Mouse (Mus musculus): Measurements from ENCODE around the gene Hes2.

The Hes2 gene

GRCm38 (mm10) chr4:152185510-152186204, 27.0 kb downstream of the Hes2 start:
- DNase-seq (ENCODE audit: extremely low read depth, low read depth, low spot score) = no peak

- no peak for DNase-seq (ENCODE audit: extremely low read depth, low read depth, low spot score)
Observed at GRCm38 (mm10) chr4:152186205-152187082, 27.8 kb downstream of the Hes2 start.

- DNase-seq (ENCODE audit: extremely low read depth, low read depth, low spot score) = no peak
Observed at GRCm38 (mm10) chr4:152187142-152187541, 28.5 kb downstream of the Hes2 start.

GRCm38 (mm10) chr4:152188651-152189050, 30.0 kb downstream of the Hes2 start:
- no peak for DNase-seq (ENCODE audit: extremely low read depth, low read depth, low spot score)

- no peak for DNase-seq (ENCODE audit: extremely low read depth, low read depth, low spot score)
Observed at GRCm38 (mm10) chr4:152189071-152189470, 30.4 kb downstream of the Hes2 start.

GRCm38 (mm10) chr4:152189691-152190090, 31.0 kb downstream of the Hes2 start:
- no peak for DNase-seq (ENCODE audit: extremely low read depth, low read depth, low spot score)

- no peak for DNase-seq (ENCODE audit: extremely low read depth, low read depth, low spot score)
Observed at GRCm38 (mm10) chr4:152190096-152190653, 31.5 kb downstream of the Hes2 start.

GRCm38 (mm10) chr4:152190701-152191100, 32.0 kb downstream of the Hes2 start:
- DNase-seq (ENCODE audit: extremely low read depth, low read depth, low spot score) = no peak

- no peak for DNase-seq (ENCODE audit: extremely low read depth, low read depth, low spot score)
Observed at GRCm38 (mm10) chr4:152192569-152192968, 33.9 kb downstream of the Hes2 start.

GRCm38 (mm10) chr4:152194476-152195175, 36.0 kb downstream of the Hes2 start:
- no peak for DNase-seq (ENCODE audit: extremely low read depth, low read depth, low spot score)

GRCm38 (mm10) chr4:152196276-152196675, 37.6 kb downstream of the Hes2 start:
- DNase-seq (ENCODE audit: extremely low read depth, low read depth, low spot score) = no peak

- DNase-seq (ENCODE audit: extremely low read depth, low read depth, low spot score) = no peak
Observed at GRCm38 (mm10) chr4:152197545-152197944, 38.9 kb downstream of the Hes2 start.

GRCm38 (mm10) chr4:152199617-152200016, 41.0 kb downstream of the Hes2 start:
- no peak for DNase-seq (ENCODE audit: extremely low read depth, low read depth, low spot score)

GRCm38 (mm10) chr4:152201492-152201891, 42.8 kb downstream of the Hes2 start:
- no peak for DNase-seq (ENCODE audit: extremely low read depth, low read depth, low spot score)

GRCm38 (mm10) chr4:152202418-152202817, 43.8 kb downstream of the Hes2 start:
- no peak for DNase-seq (ENCODE audit: extremely low read depth, low read depth, low spot score)

- DNase-seq (ENCODE audit: extremely low read depth, low read depth, low spot score) = no peak
Observed at GRCm38 (mm10) chr4:152202905-152203304, 44.2 kb downstream of the Hes2 start.

GRCm38 (mm10) chr4:152204663-152205062, 46.0 kb downstream of the Hes2 start:
- DNase-seq (ENCODE audit: extremely low read depth, low read depth, low spot score) = no peak

GRCm38 (mm10) chr4:152206199-152206598, 47.5 kb downstream of the Hes2 start:
- DNase-seq (ENCODE audit: extremely low read depth, low read depth, low spot score) = no peak

GRCm38 (mm10) chr4:152209623-152210022, 51.0 kb downstream of the Hes2 start:
- no peak for DNase-seq (ENCODE audit: extremely low read depth, low read depth, low spot score)

All from fat pad, adult 2 months (tissue).